Mouse (Mus musculus): ENCODE data around the gene Ttc27.

Gene Ttc27

DNA sequence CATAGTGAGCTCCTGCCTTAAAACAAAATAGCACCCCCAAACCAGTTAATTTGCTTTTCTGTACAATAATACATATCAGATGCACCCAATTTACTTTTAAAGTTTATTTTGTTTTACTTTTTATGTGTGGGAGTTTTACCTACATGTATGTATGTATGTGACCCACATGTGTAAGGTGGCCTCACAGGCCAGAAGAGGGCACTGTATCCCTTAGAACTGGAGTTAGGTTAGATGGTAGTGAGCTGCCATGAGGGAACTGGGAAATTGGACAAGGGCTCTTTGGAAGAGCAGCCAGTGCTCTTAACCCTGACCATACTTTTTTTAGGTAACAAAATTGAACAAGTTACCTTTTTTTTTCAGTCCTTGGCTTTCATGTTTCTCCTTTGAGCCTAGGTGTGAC, 15.3 kb downstream of the Ttc27 start:
- peaks cover 67% of the 10 kb centered on the region for H3K36me3 ChIP-seq (ENCODE audit: insufficient read depth, low read length)
- no peak overlapping the region for H3K4me3 ChIP-seq (replicated peaks; ENCODE audit: low read length)
- TF ChIP-seq NANOG (IDR thresholded peaks at IDR 0.05; ENCODE audit: borderline replicate concordance, low read length) (no peak), POU5F1 (IDR thresholded peaks at IDR 0.05; ENCODE audit: borderline replicate concordance, low read length) (no peak), CTCF (conservative IDR thresholded peaks at IDR 0.05; ENCODE audit: low read length) (peak; percentile 4; the same call in 1 of the 2 replicates)
- H3K4me1 ChIP-seq (replicated peaks; ENCODE audit: low read depth, low read length) = no peaks in the 10 kb centered on the region
- H3K9me3 ChIP-seq (ENCODE audit: low read length) = no peaks in the 10 kb centered on the region
- H3K27me3 ChIP-seq (ENCODE audit: insufficient read depth, low read length) = no peaks in the 10 kb centered on the region

DNA sequence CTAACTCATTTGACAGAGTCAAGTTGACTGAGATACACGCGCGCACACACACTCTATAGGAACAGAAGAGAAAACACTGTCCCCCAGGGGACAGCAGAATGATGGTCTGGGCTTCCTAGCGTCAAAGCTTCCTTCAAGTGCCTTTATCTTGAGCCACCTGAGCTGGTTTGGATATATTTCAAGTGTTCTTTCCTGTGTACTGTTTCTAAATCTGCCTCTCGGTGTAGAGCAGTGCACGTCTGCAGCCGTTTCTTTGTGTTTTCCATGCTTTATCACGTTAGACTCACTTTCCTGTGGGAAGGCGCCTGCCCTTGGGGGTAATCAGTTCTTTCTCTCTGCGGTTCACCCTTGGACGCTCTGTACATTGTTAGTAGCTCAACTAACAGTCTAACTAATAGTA, 17.9 kb downstream of the Ttc27 start:
- Histone ChIP-seq H3K27me3 (ENCODE audit: insufficient read depth, low read length) (no peaks in the 10 kb centered on the region), H3K4me1 (replicated peaks; ENCODE audit: low read depth, low read length) (no peaks in the 10 kb centered on the region), H3K36me3 (ENCODE audit: insufficient read depth, low read length) (peaks cover 62% of the 10 kb centered on the region), H3K4me3 (replicated peaks; ENCODE audit: low read length) (no peak overlapping the region), H3K9me3 (ENCODE audit: low read length) (no peaks in the 10 kb centered on the region)
- TF ChIP-seq NANOG (IDR thresholded peaks at IDR 0.05; ENCODE audit: borderline replicate concordance, low read length) = no peak
- no peak for TF ChIP-seq CTCF (conservative IDR thresholded peaks at IDR 0.05; ENCODE audit: low read length)
- no peak for TF ChIP-seq POU5F1 (IDR thresholded peaks at IDR 0.05; ENCODE audit: borderline replicate concordance, low read length)

DNA sequence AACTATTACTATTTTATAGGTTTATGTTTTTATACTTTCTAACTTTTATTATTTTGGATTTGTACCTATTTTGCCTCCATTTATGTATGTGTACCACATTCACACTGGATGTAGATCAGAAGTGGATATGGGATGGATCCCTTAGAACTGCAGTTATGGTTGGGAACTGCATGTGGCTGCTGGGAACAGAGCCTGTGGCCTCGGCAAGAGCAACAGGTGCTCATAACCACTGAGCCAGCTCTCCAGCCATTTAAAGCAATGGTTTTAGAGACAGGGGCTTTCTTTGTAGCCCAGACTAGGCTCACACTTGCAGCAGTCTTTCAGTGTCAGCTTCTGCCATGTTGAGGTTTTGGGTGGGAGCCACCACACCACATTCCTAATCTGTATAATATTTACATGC, 32.1 kb downstream of the Ttc27 start:
- Histone ChIP-seq H3K27me3 (ENCODE audit: insufficient read depth, low read length) (no peaks in the 10 kb centered on the region), H3K4me3 (replicated peaks; ENCODE audit: low read length) (no peak overlapping the region), H3K4me1 (replicated peaks; ENCODE audit: low read depth, low read length) (no peaks in the 10 kb centered on the region), H3K9me3 (ENCODE audit: low read length) (no peaks in the 10 kb centered on the region), H3K36me3 (ENCODE audit: insufficient read depth, low read length) (peaks cover 58% of the 10 kb centered on the region)
- TF ChIP-seq POU5F1 (IDR thresholded peaks at IDR 0.05; ENCODE audit: borderline replicate concordance, low read length) = no peak
- TF ChIP-seq CTCF (conservative IDR thresholded peaks at IDR 0.05; ENCODE audit: low read length) = no peak
- no peak for TF ChIP-seq NANOG (IDR thresholded peaks at IDR 0.05; ENCODE audit: borderline replicate concordance, low read length)

DNA sequence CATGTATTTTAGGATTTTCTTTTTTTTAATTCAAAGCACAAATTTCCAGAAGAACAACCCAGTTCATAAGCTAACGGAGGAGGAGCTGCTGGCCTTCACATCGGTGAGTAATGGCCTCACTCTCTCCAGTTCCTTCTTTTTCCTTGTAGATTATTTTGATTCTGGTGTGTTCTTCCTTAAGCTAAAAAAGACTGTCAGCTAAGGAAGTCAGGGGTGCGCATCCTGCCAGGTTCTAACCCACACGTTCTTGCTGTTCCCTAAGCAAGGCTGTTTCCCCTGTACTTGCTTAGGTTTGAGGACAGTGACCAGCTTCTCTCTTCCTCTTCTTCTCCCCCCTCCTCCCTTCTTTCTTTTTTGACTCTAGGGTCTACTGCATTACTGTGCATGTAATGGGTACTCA, 33.5 kb downstream of the Ttc27 start:
- H3K4me1 ChIP-seq (replicated peaks; ENCODE audit: low read depth, low read length) = no peaks in the 10 kb centered on the region
- no peaks in the 10 kb centered on the region for H3K27me3 ChIP-seq (ENCODE audit: insufficient read depth, low read length)
- no peak for TF ChIP-seq POU5F1 (IDR thresholded peaks at IDR 0.05; ENCODE audit: borderline replicate concordance, low read length)
- no peak for TF ChIP-seq CTCF (conservative IDR thresholded peaks at IDR 0.05; ENCODE audit: low read length)
- TF ChIP-seq NANOG (IDR thresholded peaks at IDR 0.05; ENCODE audit: borderline replicate concordance, low read length) = no peak
- no peaks in the 10 kb centered on the region for H3K9me3 ChIP-seq (ENCODE audit: low read length)
- H3K4me3 ChIP-seq (replicated peaks; ENCODE audit: low read length) = no peak overlapping the region
- peaks cover 51% of the 10 kb centered on the region for H3K36me3 ChIP-seq (ENCODE audit: insufficient read depth, low read length)

DNA sequence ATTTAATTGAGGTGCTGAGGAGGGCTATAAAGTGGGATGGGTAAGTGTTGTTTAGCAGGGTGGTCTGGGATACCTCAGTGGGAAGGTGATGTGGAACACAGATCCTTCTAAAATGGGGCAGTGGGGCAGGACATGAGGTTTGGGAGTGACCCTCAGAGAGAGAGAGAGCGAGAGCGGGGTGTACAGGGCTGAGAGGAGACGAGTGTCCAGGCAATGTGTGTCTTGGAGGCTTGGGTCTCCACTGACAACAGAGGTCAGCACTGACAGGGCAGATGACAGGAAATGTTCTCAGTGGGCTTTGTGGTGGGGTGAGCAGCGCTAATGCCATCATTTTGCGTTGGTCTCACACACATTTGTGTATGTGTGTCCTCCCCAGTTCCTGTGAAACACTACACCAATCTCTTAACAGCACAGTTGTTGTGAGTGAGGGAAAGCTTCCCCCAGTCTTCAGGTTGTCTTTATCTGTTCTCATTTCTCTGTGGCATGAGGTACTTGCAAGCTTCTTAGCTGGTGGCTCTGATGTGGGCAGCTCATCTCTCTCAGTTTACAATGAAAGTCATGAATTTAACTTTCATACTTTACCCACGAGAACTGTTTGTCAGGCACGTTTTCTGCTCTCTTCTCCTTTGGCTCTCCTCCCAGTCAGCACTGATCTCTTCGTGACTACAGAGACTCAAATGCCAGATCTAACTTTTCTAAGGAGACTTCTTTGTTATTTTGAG, 35.5 kb downstream of the Ttc27 start:
- peaks cover 39% of the 10 kb centered on the region for H3K36me3 ChIP-seq (ENCODE audit: insufficient read depth, low read length)
- no peak overlapping the region for H3K4me3 ChIP-seq (replicated peaks; ENCODE audit: low read length)
- no peaks in the 10 kb centered on the region for H3K9me3 ChIP-seq (ENCODE audit: low read length)
- H3K27me3 ChIP-seq (ENCODE audit: insufficient read depth, low read length) = no peaks in the 10 kb centered on the region
- TF ChIP-seq POU5F1 (IDR thresholded peaks at IDR 0.05; ENCODE audit: borderline replicate concordance, low read length) (no peak), NANOG (IDR thresholded peaks at IDR 0.05; ENCODE audit: borderline replicate concordance, low read length) (no peak), CTCF (conservative IDR thresholded peaks at IDR 0.05; ENCODE audit: low read length) (no peak)
- no peaks in the 10 kb centered on the region for H3K4me1 ChIP-seq (replicated peaks; ENCODE audit: low read depth, low read length)

DNA sequence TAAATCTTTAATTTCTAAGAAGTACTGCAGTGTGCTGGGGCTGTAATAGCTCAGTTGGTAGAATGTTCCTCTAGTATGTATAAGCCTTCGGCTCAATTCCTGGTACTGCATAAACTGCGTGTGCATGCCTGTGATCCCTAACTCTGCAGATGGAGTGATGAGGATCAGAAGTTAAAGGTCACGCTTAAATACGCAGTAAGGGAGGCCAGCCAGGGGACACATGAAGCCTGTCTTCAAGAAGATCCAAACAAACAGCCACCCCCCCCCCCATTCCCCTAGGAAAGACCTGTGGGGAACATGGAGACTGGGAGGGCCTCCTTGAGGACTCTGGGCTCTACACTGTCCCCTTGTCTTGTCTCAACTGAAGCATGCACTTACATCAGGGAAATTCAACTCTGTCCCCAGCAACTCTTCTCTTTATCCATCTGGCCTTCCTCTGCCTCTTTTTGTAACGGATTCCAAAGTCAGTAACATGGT, 36.1 kb downstream of the Ttc27 start:
- H3K9me3 ChIP-seq (ENCODE audit: low read length) = no peaks in the 10 kb centered on the region
- TF ChIP-seq CTCF (conservative IDR thresholded peaks at IDR 0.05; ENCODE audit: low read length) (no peak), NANOG (IDR thresholded peaks at IDR 0.05; ENCODE audit: borderline replicate concordance, low read length) (no peak)
- H3K4me3 ChIP-seq (replicated peaks; ENCODE audit: low read length) = no peak overlapping the region
- no peaks in the 10 kb centered on the region for H3K27me3 ChIP-seq (ENCODE audit: insufficient read depth, low read length)
- H3K36me3 ChIP-seq (ENCODE audit: insufficient read depth, low read length) = peaks cover 42% of the 10 kb centered on the region
- H3K4me1 ChIP-seq (replicated peaks; ENCODE audit: low read depth, low read length) = no peaks in the 10 kb centered on the region

DNA sequence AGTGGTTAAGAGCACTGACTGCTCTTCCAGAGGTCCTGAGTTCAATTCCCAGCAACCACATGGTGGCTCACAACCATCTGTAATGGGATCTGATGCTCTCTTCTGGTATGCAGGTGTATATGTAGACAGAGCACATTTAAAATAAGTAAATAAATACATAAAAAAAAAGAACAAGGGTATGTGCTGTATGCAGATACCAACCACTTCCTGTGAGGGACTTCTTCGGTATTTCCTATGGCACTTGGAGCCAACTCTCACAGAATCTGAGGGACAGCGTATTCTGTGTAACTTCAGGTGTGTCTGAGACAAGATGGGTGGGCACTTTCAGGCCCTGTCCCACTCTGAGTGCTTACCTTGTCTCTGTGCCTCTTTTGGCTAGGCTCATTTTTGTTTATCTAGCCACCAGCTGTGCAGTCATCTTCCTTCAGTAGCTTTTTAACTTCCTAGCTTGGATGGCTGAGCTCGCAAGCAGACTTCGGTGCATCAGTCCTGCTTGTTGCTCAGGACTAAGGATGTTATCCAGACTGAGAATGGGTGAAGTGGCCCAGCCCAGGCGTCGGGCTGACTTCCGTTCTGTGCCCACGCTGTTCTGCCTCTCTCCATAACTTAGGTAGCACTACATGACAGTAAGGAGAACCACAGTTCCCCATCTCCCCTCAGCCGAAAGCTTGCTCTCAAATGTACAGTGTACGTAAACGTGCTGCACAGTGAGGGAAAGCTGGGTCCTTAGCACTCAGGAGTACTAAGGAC, 37.0 kb downstream of the Ttc27 start:
- no peak overlapping the region for H3K4me3 ChIP-seq (replicated peaks; ENCODE audit: low read length)
- TF ChIP-seq NANOG (IDR thresholded peaks at IDR 0.05; ENCODE audit: borderline replicate concordance, low read length) (no peak), POU5F1 (IDR thresholded peaks at IDR 0.05; ENCODE audit: borderline replicate concordance, low read length) (no peak), CTCF (conservative IDR thresholded peaks at IDR 0.05; ENCODE audit: low read length) (no peak)
- peaks cover 43% of the 10 kb centered on the region for H3K36me3 ChIP-seq (ENCODE audit: insufficient read depth, low read length)
- H3K27me3 ChIP-seq (ENCODE audit: insufficient read depth, low read length) = no peaks in the 10 kb centered on the region
- no peaks in the 10 kb centered on the region for H3K4me1 ChIP-seq (replicated peaks; ENCODE audit: low read depth, low read length)
- no peaks in the 10 kb centered on the region; the same call in 1 of the 2 replicates for H3K9me3 ChIP-seq (ENCODE audit: low read length)

DNA sequence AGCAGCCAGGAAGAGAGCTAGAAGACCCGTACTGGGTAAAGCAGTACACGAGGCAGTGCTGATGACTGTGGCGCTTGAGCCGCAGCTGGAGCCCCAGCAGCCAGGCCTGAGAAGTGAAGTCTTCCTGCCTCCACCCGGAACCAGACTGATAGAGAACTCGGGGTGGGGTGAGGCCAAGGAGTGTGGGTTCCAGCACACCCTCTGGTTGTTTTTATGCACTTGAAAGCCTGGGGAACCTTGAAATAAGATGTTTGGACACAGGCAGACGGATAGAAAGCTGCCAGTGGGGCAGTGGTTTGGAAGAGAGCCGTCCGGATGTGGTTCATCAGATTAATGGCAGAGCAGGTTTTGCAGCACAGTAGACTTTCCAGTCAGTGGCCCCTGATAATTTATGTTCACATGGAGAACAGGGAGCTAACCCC, 51.9 kb downstream of the Ttc27 start:
- Histone ChIP-seq H3K9me3 (ENCODE audit: low read length) (no peaks in the 10 kb centered on the region), H3K27me3 (ENCODE audit: insufficient read depth, low read length) (no peaks in the 10 kb centered on the region), H3K4me3 (replicated peaks; ENCODE audit: low read length) (no peak overlapping the region), H3K4me1 (replicated peaks; ENCODE audit: low read depth, low read length) (peaks cover 49% of the 10 kb centered on the region), H3K36me3 (ENCODE audit: insufficient read depth, low read length) (peaks cover 20% of the 10 kb centered on the region)
- no peak for TF ChIP-seq POU5F1 (IDR thresholded peaks at IDR 0.05; ENCODE audit: borderline replicate concordance, low read length)
- no peak for TF ChIP-seq CTCF (conservative IDR thresholded peaks at IDR 0.05; ENCODE audit: low read length)
- no peak for TF ChIP-seq NANOG (IDR thresholded peaks at IDR 0.05; ENCODE audit: borderline replicate concordance, low read length)

Measured in E14TG2a.4 (cell line).